Comparison of ENCODE assay signal across 17 mouse cellular contexts in the genomic region with DNA sequence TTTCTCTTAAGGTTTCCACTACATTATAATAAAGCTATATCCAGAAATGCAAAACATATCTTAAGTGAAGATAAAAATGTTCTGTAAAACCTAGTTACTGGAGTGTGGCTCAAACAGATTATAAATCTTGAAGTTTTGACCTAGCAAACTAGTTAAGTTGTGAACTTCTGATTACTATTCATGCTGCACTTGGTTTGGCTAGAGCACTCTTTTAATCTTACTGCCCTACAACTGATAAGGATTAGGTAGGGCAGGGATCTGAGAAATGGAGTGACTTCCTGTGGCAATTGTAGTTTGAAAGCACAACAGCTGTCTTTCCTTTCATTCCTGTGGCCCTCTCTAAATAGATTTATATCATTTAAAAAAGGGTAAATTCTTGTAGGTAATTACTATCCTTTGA. TPM values are rescaled to one million over a fixed set of nuclear protein-coding genes. Genes with fewer than 3 reads are reported as not detected.
"Had no signal": no experiment of that assay in that cellular context is flagged by ENCODE, and none has a peak within 500 bp of the region (broad histone marks: within the 10 kb centered on the region; RNA-seq: fewer than 3 reads in every experiment).

No protein-coding gene starts in this region.

- H3K9me3 ChIP-seq: lung, embryonic 15.5 days; megakaryocyte, embryonic 14.5 days; midbrain, embryonic 12.5 days; neural tube, embryonic 13.5 days; neural tube, embryonic 15.5 days had no signal

- DNase-seq: lung, adult 2 months; lung, postnatal 14 days; lung, postnatal 36 days; retina, postnatal 1 day; right cerebral cortex, adult 18-20 months; right cerebral cortex, postnatal 25 days; right cerebral cortex, postnatal 4 days; spleen, adult 18-20 months; thymus, adult 18-20 months had no signal

- ATAC-seq: lung, postnatal 0 days had no signal

- H3K27me3 ChIP-seq: lung, embryonic 15.5 days; megakaryocyte, embryonic 14.5 days; midbrain, embryonic 12.5 days; neural tube, embryonic 13.5 days; neural tube, embryonic 15.5 days had no signal

- H3K36me3 ChIP-seq: neural tube, embryonic 13.5 days; neural tube, embryonic 15.5 days had no signal

RNA-seq across cellular contexts. Expression of a gene that starts 23.8 kb away (rescaled TPM):
- total RNA-seq: megakaryocyte progenitor cell, adult 5-6 weeks had no signal
- polyA plus RNA-seq: lung, adult 2 months; small intestine, adult 2 months had no signal
